Mouse (Mus musculus) lung, postnatal 0 days (tissue): ENCODE data around the gene Drd4. TPM values are rescaled to one million over a fixed set of nuclear protein-coding genes. Genes with fewer than 3 reads are reported as not detected.

ENCODE experiments used
- ATAC-seq: fragments of 200-750 bp; cut with Nextera tagmentation; 2 replicates; pipeline ENCODE4 v1.8.0; 2017; ENCODE audit warnings: moderate library complexity
- DNase-seq: peaks from one replicate; pipeline ENCODE4 v3.0.0-alpha.2; 2016; ENCODE audit warnings: low spot score
- H3K27ac ChIP-seq: fragments of 300-500 bp; sonication (generic); 2 replicates; pipeline ENCODE4 v1.5.1; 2014; ENCODE audit warnings: antibody characterized with exemption, mild to moderate bottlenecking, low read length, mixed read lengths
- H3K27me3 ChIP-seq: fragments of 300-500 bp; sonication (generic); replicated peaks from 2 replicates; pipeline ENCODE4 v1.6.1; 2014; ENCODE audit warnings: low read length, mixed read lengths; ENCODE audit not compliant: insufficient read depth
- H3K36me3 ChIP-seq: fragments of 300-500 bp; sonication (generic); 2 replicates; pipeline ENCODE4 v1.6.1; 2014; ENCODE audit warnings: low read length, mixed read lengths; ENCODE audit not compliant: insufficient read depth
- H3K4me1 ChIP-seq: fragments of 300-500 bp; sonication (generic); 2 replicates; pipeline ENCODE4 v1.6.1; 2014; ENCODE audit warnings: antibody characterized with exemption, low read depth, low read length, mixed read lengths; ENCODE audit not compliant: insufficient read depth
- H3K4me2 ChIP-seq: fragments of 300-500 bp; sonication (generic); replicated peaks from 2 replicates; pipeline ENCODE4 v1.6.1; 2014; ENCODE audit warnings: low read depth, mild to moderate bottlenecking, low read length, moderate library complexity, mixed read lengths
- H3K4me3 ChIP-seq: fragments of 300-500 bp; sonication (generic); 2 replicates; pipeline ENCODE4 v1.5.1; 2014; ENCODE audit warnings: low read depth, low read length
- H3K9ac ChIP-seq: fragments of 300-500 bp; sonication (generic); replicated peaks from 2 replicates; pipeline ENCODE4 v1.6.1; 2014; ENCODE audit warnings: low read depth, mild to moderate bottlenecking
- H3K9me3 ChIP-seq: fragments of 300-500 bp; sonication (generic); 2 replicates; pipeline ENCODE4 v1.6.1; 2016; ENCODE audit warnings: low read length, mixed read lengths
- CTCF ChIP-seq: IDR thresholded peaks from 2 replicates; pipeline ENCODE4 v1.5.1; 2016; ENCODE audit warnings: antibody characterized with exemption, mild to moderate bottlenecking
- EP300 ChIP-seq: IDR thresholded peaks from 2 replicates; pipeline ENCODE4 v1.6.1; 2016; ENCODE audit warnings: antibody characterized with exemption, mild to moderate bottlenecking, control low read depth
- WGBS: fragments of 180-500 bp; shearing (Covaris S2); extraction: QIAGEN DNeasy Blood & Tissue Kit; methylation state at CpG from one replicate; pipeline ENCODE4 v1.1.7; 2014; 5-methylcytosine and 5-hydroxymethylcytosine counted together
- polyA plus RNA-seq: library from polyadenylated mRNA; unstranded; fragments of >200 nt; fragmentation: Nextera tagmentation; extraction: Ambion mirVana; gene quantifications from 2 replicates; pipeline ENCODE4 v1.2.1, GENCODE M21; 2015

Drd4 gene
- polyA plus RNA-seq, 1 experiment from 2014 or later: 0.12 TPM

GRCm38 (mm10) chr7:141299175-141299574 lies 7.4 kb downstream of the Drd4 start:
- H3K4me3 ChIP-seq: no peak overlapping the region
- H3K4me1 ChIP-seq: peaks cover under 1% of the 10 kb centered on the region; the same call in 1 of the 2 replicates
- TF ChIP-seq CTCF (no peak), EP300 (no peak)
- H3K9ac ChIP-seq: no peak overlapping the region
- H3K27ac ChIP-seq: no peak overlapping the region
- DNase-seq: no peak
- no peak for ATAC-seq
- WGBS: 87% methylated on average over 8 of the region's 8 CpGs
- no peak overlapping the region for H3K4me2 ChIP-seq
- peaks cover 10% of the 10 kb centered on the region; the same call in 1 of the 2 replicates for H3K36me3 ChIP-seq
- peaks cover 10% of the 10 kb centered on the region for H3K27me3 ChIP-seq
- H3K9me3 ChIP-seq: no peaks in the 10 kb centered on the region

- Histone ChIP-seq H3K9ac (no peak overlapping the region), H3K27ac (no peak overlapping the region), H3K4me2 (no peak overlapping the region), H3K9me3 (no peaks in the 10 kb centered on the region), H3K36me3 (peaks cover 29% of the 10 kb centered on the region), H3K27me3 (no peaks in the 10 kb centered on the region), H3K4me1 (no peaks in the 10 kb centered on the region), H3K4me3 (no peak overlapping the region)
- 93% methylated on average over 9 of the region's 9 CpGs for WGBS
- ATAC-seq (no peak), DNase-seq (no peak)
- TF ChIP-seq CTCF: no peak
- TF ChIP-seq EP300: no peak
Measured at GRCm38 (mm10) chr7:141301386-141301785, 9.6 kb downstream of the Drd4 start.

- ATAC-seq: no peak
- no peak overlapping the region for H3K4me3 ChIP-seq
- WGBS: 95% methylated on average over 1 of the region's 1 CpGs
- no peak for DNase-seq
- H3K36me3 ChIP-seq: peaks cover 29% of the 10 kb centered on the region
- no peak overlapping the region for H3K4me2 ChIP-seq
- no peak overlapping the region for H3K27ac ChIP-seq
- no peaks in the 10 kb centered on the region for H3K27me3 ChIP-seq
- no peaks in the 10 kb centered on the region for H3K4me1 ChIP-seq
- no peak overlapping the region for H3K9ac ChIP-seq
- TF ChIP-seq CTCF (no peak), EP300 (no peak)
- H3K9me3 ChIP-seq: no peaks in the 10 kb centered on the region
Measured at GRCm38 (mm10) chr7:141302702-141303268, 11.0 kb downstream of the Drd4 start.

DNA sequence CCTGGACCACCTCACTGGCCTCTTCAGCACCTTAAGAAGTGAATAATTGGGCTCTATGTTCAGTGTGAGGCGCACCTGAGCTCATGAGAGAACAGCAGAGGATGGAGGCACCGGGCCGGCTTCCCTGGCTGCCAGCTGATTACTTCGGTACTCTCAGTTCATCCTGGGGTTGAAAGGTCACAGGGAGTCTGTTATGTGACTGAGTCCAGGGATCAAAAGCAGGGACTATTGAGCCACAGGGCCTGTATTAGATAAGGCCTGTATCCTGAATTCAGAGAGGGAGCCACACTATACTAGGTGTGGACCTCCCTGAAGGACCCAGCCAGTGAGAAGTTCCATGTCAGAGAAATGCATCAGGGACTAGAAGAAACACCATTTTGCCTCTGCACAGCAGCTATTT lies 12.7 kb downstream of the Drd4 start:
- no peak overlapping the region for H3K27ac ChIP-seq
- H3K9ac ChIP-seq: no peak overlapping the region
- peaks cover 34% of the 10 kb centered on the region for H3K36me3 ChIP-seq
- H3K4me2 ChIP-seq: no peak overlapping the region
- TF ChIP-seq EP300 (no peak), CTCF (no peak)
- no peaks in the 10 kb centered on the region for H3K9me3 ChIP-seq
- no peak overlapping the region for H3K4me3 ChIP-seq
- 86% methylated on average over 4 of the region's 4 CpGs for WGBS
- no peak for DNase-seq
- no peaks in the 10 kb centered on the region for H3K4me1 ChIP-seq
- no peak for ATAC-seq
- no peaks in the 10 kb centered on the region for H3K27me3 ChIP-seq

DNA sequence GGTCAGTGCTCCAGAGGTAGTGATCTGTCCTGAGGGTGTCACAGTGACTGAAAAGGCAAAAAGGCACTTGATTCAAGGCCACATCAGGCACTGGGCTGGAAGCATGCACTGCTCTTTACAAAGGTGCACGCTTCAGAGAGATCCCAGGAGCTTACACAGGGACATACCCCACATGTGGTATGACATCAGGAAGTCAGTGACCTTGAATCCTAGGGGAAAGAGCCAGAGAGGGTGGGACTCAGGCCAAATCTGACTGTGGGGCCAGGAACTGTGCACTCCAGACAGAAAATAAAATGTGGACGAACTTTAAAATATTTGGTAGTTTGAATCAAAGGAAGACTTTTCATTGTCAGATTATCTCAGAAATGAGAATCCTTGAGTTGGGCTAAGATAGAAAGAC lies 22.6 kb downstream of the Drd4 start:
- WGBS: 89% methylated on average over 2 of the region's 2 CpGs
- ATAC-seq (no peak), DNase-seq (no peak)
- peaks cover 54% of the 10 kb centered on the region for H3K36me3 ChIP-seq
- H3K9ac ChIP-seq: no peak overlapping the region
- TF ChIP-seq CTCF (no peak), EP300 (no peak)
- no peaks in the 10 kb centered on the region for H3K4me1 ChIP-seq
- H3K9me3 ChIP-seq: no peaks in the 10 kb centered on the region
- H3K27me3 ChIP-seq: no peaks in the 10 kb centered on the region
- H3K4me3 ChIP-seq: no peak overlapping the region
- no peak overlapping the region for H3K4me2 ChIP-seq
- H3K27ac ChIP-seq: no peak overlapping the region

GRCm38 (mm10) chr7:141315076-141315475 lies 23.3 kb downstream of the Drd4 start:
- Histone ChIP-seq H3K27ac (no peak overlapping the region), H3K4me3 (no peak overlapping the region), H3K9me3 (no peaks in the 10 kb centered on the region), H3K27me3 (no peaks in the 10 kb centered on the region), H3K4me1 (no peaks in the 10 kb centered on the region), H3K36me3 (peaks cover 48% of the 10 kb centered on the region), H3K4me2 (no peak overlapping the region), H3K9ac (no peak overlapping the region)
- DNase-seq (no peak), ATAC-seq (no peak)
- 85% methylated on average over 8 of the region's 8 CpGs for WGBS
- TF ChIP-seq CTCF: no peak
- TF ChIP-seq EP300: no peak

GRCm38 (mm10) chr7:141315974-141316373 lies 24.2 kb downstream of the Drd4 start:
- H3K27ac ChIP-seq: no peak overlapping the region
- H3K4me1 ChIP-seq: no peaks in the 10 kb centered on the region
- no peak overlapping the region for H3K9ac ChIP-seq
- peaks cover 43% of the 10 kb centered on the region for H3K36me3 ChIP-seq
- TF ChIP-seq EP300: no peak
- TF ChIP-seq CTCF: peak; percentile 68
- H3K4me3 ChIP-seq: no peak overlapping the region
- no peak overlapping the region for H3K4me2 ChIP-seq
- no peaks in the 10 kb centered on the region for H3K9me3 ChIP-seq
- WGBS: 71% methylated on average over 5 of the region's 5 CpGs
- DNase-seq (peak; percentile 33), ATAC-seq (peak; percentile 49; the same call in 1 of the 2 replicates)
- no peaks in the 10 kb centered on the region for H3K27me3 ChIP-seq
